Mouse (Mus musculus) kidney, embryonic 15.5 days (tissue): ENCODE data around the gene Nudt1. TPM values are rescaled to one million over a fixed set of nuclear protein-coding genes. Genes with fewer than 3 reads are reported as not detected.
A peak's percentile ranks its signal among the peaks of the same experiment; 100 is the strongest.
"Not testable (repeated sequence)": the region's sequence is repeated elsewhere in the genome, so short reads cannot be mapped to it uniquely, and the experiment has no call there.

Source experiments
- ATAC-seq: fragments of 200-750 bp; cut with Nextera tagmentation; replicated peaks from 2 replicates; pipeline ENCODE4 v1.8.0; 2017; ENCODE audit warnings: moderate TSS enrichment; ENCODE audit not compliant: low FRiP score
- H3K27ac ChIP-seq: fragments of 300-500 bp; sonication (generic); 2 replicates; pipeline ENCODE4 v1.5.1; 2015; ENCODE audit warnings: mild to moderate bottlenecking, inconsistent platforms
- H3K27me3 ChIP-seq: fragments of 300-500 bp; sonication (generic); 2 replicates; pipeline ENCODE4 v1.6.1; 2015; ENCODE audit warnings: inconsistent platforms
- H3K36me3 ChIP-seq: fragments of 300-500 bp; sonication (generic); 2 replicates; pipeline ENCODE4 v1.6.1; 2015; ENCODE audit warnings: inconsistent platforms
- H3K4me1 ChIP-seq: fragments of 300-500 bp; sonication (generic); 2 replicates; pipeline ENCODE4 v1.6.1; 2015; ENCODE audit warnings: inconsistent platforms
- H3K4me2 ChIP-seq: fragments of 300-500 bp; sonication (generic); 2 replicates; pipeline ENCODE4 v1.6.1; 2015; ENCODE audit warnings: moderate library complexity, mild to moderate bottlenecking, inconsistent platforms
- H3K4me3 ChIP-seq: fragments of 300-500 bp; sonication (generic); replicated peaks from 2 replicates; pipeline ENCODE4 v1.5.1; 2015; ENCODE audit warnings: mild to moderate bottlenecking, inconsistent platforms
- H3K9ac ChIP-seq: fragments of 300-500 bp; sonication (generic); 2 replicates; pipeline ENCODE4 v1.6.1; 2015; ENCODE audit warnings: mild to moderate bottlenecking, inconsistent platforms
- H3K9me3 ChIP-seq: fragments of 300-500 bp; sonication (generic); replicated peaks from 2 replicates; pipeline ENCODE4 v1.6.1; 2016; ENCODE audit warnings: inconsistent platforms
- WGBS: fragments of 180-500 bp; shearing (Covaris S2); methylation state at CpG from one replicate; pipeline ENCODE4 v1.1.7; 2015; ENCODE audit warnings: mixed read lengths; 5-methylcytosine and 5-hydroxymethylcytosine counted together
- polyA plus RNA-seq: library from polyadenylated mRNA; unstranded; fragments of >200 nt; fragmentation: Nextera tagmentation; extraction: Ambion mirVana; gene quantifications from 2 replicates; pipeline ENCODE4 v1.2.1, GENCODE M21; 2015

Gene Nudt1
- polyA plus RNA-seq, 1 experiment from 2014 or later = 54.8 TPM

DNA sequence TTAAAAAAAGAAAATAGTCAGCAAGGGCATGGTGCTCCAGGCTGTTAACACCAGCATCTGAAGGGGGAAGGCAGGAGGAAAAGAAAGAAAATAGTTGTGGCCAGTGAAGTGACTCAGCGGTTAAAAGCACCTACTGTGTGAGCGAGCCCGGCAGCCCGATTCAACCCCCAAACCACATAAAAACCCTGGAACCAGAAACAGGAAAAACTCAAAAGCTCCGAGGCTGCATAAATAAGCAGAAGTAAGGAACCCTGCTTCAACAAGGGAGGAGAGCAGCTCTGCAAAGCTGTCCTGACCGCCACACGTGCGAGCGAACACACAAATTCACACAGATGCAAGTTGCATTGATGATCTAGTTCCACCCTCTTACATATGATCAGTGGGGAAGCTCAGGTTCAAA lies 28.4 kb downstream of the Nudt1 start:
- H3K36me3 ChIP-seq = peaks cover 78% of the 10 kb centered on the region
- H3K9me3 ChIP-seq = no peaks in the 10 kb centered on the region
- H3K4me1 ChIP-seq = no peaks in the 10 kb centered on the region
- 92% methylated on average over 9 of the region's 9 CpGs for WGBS
- H3K9ac ChIP-seq = no peak overlapping the region
- no peaks in the 10 kb centered on the region for H3K27me3 ChIP-seq
- no peak overlapping the region for H3K4me2 ChIP-seq
- ATAC-seq = no peak
- H3K4me3 ChIP-seq = no peak overlapping the region
- no peak overlapping the region for H3K27ac ChIP-seq

DNA sequence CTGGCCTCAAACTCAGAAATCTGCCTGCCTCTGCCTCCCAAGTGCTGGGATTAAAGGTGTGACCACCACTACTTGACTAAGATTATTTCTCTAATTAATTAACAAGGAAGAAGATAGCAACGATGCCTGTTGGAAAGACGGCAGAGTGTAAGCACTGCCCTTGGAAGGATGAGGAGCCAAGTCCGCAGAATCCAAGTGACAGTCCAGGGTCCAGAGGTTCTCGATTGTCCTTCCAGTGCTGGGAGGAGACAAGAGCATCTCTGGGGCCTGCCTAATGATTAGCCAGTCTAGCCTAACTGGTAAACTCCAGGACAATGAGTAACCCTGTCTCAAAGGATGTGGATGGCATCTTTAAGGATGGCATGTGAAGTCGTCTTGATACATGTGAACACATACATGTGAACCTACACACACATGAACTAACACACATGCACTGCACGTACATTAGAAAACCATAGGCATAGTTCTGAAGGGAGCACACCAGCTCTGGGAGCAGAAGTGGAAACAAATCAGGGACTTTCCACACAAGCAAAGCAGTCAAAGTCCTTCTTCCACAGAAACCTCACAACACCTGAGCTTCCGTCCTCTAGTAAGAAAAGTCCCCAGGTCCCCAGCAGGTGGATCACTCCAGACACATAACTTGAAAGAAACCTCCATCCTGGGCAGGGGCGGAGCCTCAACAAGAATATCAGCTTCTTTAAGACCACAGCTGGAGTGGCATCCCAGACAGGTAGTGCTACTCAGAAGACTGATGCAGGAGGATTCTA lies 29.5 kb downstream of the Nudt1 start:
- Histone ChIP-seq H3K9me3 (no peaks in the 10 kb centered on the region), H3K4me1 (no peaks in the 10 kb centered on the region), H3K27me3 (no peaks in the 10 kb centered on the region), H3K27ac (no peak overlapping the region), H3K9ac (no peak overlapping the region), H3K36me3 (peaks cover 80% of the 10 kb centered on the region), H3K4me3 (no peak overlapping the region), H3K4me2 (no peak overlapping the region)
- WGBS = 91% methylated on average over 8 of the region's 8 CpGs
- no peak for ATAC-seq

DNA sequence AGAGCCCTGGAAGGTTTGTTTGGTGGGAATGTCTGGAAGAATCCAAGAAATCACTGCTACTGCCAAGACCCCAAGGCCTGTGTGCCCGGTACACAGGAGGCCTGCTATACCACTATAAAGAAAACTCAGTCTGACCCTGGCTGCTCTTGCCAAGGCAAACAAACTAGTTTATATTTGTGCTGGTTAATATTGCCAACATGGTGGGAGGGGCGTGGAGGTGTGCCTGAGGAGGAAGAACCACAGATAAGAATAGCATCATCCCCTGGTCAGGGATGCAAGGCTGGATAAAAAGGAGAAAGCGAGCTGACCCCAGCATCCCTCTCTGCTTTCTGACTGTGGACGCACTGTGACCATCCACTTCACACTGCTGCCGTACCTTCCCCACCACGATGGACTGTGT lies 30.9 kb downstream of the Nudt1 start:
- Histone ChIP-seq H3K4me1 (no peaks in the 10 kb centered on the region), H3K36me3 (peaks cover 82% of the 10 kb centered on the region), H3K4me2 (no peak overlapping the region), H3K9ac (no peak overlapping the region), H3K4me3 (no peak overlapping the region), H3K9me3 (no peaks in the 10 kb centered on the region), H3K27ac (no peak overlapping the region), H3K27me3 (no peaks in the 10 kb centered on the region)
- 93% methylated on average over 6 of the region's 6 CpGs for WGBS
- ATAC-seq = no peak

DNA sequence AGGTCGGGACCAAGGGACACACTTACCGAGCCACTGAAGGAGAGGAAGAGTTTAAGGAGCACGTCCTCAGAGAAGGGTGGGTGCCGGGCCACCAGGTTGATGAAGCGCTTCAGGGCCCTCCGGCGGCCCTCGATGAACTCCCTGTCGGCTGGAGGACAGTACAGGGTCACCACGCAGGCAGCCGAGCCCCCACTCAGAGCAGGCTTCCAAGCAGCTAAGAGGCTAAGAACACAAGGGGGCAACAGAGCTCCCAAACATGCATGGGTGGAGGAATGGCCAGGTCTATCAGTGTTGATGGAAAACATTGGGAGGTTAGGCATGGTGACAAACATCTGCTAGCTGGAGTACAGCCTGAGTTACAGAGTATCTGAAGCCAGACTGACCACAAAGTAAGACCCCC lies 34.5 kb downstream of the Nudt1 start:
- H3K27me3 ChIP-seq = no peaks in the 10 kb centered on the region
- peaks cover 85% of the 10 kb centered on the region for H3K36me3 ChIP-seq

DNA sequence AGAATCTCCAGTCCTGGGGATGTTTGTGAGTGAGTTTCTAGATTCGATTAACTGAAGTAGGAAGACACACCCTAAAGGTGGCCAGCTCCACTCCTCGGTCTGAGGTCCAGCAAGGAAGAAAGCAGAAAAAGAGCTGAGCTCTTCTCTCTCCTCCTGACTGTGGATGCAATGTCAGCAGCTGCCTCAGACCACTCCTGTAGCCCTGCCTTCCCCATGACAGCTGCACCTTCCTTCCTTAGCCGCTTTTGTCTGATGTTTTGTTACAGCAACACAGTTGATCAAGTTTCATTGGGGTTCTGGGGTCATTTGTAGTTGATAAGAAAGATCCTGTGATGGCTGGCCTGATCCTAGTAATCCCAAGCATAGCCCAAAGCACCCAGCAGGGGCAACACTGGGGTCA lies 36.0 kb downstream of the Nudt1 start:
- H3K4me2 ChIP-seq = no peak overlapping the region
- no peak overlapping the region for H3K27ac ChIP-seq
- peaks cover 72% of the 10 kb centered on the region for H3K36me3 ChIP-seq
- no peak for ATAC-seq
- H3K9ac ChIP-seq = no peak overlapping the region
- H3K9me3 ChIP-seq = no peaks in the 10 kb centered on the region
- no peak overlapping the region for H3K4me3 ChIP-seq
- 76% methylated on average over 3 of the region's 3 CpGs for WGBS
- H3K4me1 ChIP-seq = no peaks in the 10 kb centered on the region
- H3K27me3 ChIP-seq = no peaks in the 10 kb centered on the region

More for the DNA sequence above, 34.5 kb downstream of the Nudt1 start:
- no peak for ATAC-seq
- Histone ChIP-seq H3K27ac (no peak overlapping the region), H3K4me3 (no peak overlapping the region), H3K4me1 (no peaks in the 10 kb centered on the region), H3K9me3 (no peaks in the 10 kb centered on the region), H3K9ac (no peak overlapping the region), H3K4me2 (no peak overlapping the region)
- WGBS = 77% methylated on average over 11 of the region's 11 CpGs

DNA sequence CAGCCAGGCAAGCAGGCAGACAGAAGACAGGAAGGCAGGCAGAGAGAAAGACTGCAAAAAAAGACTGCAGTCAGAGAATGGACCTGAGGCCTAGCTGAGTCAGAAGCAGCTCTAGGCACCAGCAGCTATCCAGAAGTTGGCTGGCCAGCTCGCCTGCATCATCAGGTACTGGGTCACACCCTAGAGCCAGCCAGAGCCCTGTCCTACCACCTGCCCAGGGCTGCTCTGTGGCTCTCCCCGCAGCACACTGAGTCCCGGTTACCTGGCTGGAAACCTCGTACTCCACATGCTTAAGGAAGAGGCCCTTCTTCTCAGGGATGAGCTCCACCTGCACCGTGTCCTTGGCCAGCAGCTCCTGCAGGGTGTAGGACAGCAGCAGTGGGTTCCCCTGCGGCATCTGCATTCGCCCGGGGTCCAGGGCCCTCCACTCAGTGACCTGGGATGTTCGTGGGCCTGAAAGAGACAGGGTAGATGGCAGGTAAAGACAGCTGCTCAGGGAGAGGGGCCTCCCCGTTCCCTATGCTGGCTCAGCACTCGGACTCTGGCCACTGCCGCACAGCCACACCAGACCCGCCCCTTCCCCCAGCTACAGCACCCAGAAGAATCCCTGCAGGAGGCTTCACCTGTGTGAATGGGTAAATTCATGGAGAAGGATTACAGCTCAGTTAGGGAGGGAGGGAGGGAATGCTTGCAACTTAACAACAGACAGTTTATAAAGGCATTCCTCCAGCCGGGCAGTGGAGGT lies 38.6 kb downstream of the Nudt1 start:
- Histone ChIP-seq H3K36me3 (peaks cover 47% of the 10 kb centered on the region), H3K4me3 (no peak overlapping the region), H3K4me1 (no peaks in the 10 kb centered on the region), H3K9ac (no peak overlapping the region), H3K27ac (peak overlapping the region; percentile 41; the same call in 1 of the 2 replicates), H3K27me3 (no peaks in the 10 kb centered on the region), H3K9me3 (no peaks in the 10 kb centered on the region), H3K4me2 (0 out of 2 replicates have a peak overlapping the region, but pooled peaks have one; percentile 3)
- WGBS = 73% methylated on average over 14 of the region's 14 CpGs
- ATAC-seq = peak; percentile 76

DNA sequence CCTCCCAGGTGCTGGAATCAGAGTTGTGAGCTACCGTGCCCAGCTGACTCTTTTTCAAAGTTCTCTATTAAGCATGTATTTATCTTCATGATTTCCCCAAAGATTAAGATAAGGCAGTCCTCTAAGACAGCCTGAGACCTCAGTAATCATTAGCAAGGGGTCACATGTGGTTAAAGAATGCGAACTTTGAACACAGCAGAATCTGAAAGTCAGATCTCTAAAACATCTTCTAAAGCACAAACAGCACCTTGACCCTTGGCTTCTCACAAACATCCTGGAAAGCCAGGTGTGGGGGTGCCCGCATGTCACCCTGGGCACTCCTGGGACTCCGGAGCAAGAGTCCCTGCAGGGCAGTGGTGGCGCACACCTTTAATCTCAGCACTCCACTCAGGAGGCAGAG lies 43.0 kb downstream of the Nudt1 start:
- peaks cover 7% of the 10 kb centered on the region for H3K36me3 ChIP-seq
- no peaks in the 10 kb centered on the region for H3K27me3 ChIP-seq
- H3K9me3 ChIP-seq = no peaks in the 10 kb centered on the region
- H3K4me2 ChIP-seq = no peak overlapping the region
- no peak for ATAC-seq
- peaks cover 3% of the 10 kb centered on the region; the same call in 1 of the 2 replicates for H3K4me1 ChIP-seq
- 79% methylated on average over 5 of the region's 5 CpGs for WGBS
- no peak overlapping the region for H3K4me3 ChIP-seq
- H3K9ac ChIP-seq = no peak overlapping the region
- no peak overlapping the region; the same call in 1 of the 2 replicates for H3K27ac ChIP-seq

DNA sequence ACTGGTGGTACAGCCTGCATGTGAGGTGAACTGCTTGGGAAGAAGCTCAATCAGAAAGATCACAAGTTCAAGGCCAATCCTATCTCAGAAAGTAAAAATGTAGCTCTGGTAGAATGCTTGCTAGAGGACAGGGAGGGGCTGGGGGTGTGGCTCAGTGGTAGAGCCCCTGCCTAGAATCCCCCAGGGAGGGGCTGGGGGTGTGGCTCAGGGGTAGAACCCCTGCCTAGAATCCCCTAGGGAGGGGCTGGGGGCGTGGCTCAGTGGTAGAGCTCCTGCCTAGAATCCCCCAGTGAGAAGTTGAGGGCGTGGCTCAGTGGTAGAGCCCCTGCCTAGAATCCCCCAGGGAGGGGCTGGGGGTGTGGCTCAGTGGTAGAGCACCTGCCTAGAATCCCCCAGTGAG lies 46.7 kb downstream of the Nudt1 start:
- not testable (repeated sequence) for ATAC-seq, H3K4me3 ChIP-seq

DNA sequence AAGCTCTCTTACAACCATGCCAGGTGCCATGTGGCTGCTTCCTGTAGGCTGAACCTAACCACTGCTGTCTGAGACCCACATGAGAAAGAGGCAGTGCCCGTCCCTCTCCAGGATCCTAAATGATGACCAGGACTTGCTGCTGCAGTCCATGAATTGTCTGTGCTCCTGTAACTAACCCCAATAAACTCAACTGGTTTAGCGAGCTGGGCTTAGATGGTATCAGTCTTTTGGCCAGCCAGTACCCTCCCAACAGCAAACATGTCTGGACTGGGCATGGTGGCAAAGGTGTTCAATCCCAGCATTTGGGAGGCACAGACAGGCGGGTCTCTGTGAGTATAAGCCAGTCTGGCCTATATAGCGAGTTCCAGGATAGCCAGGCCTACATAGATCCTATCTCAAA lies 47.5 kb downstream of the Nudt1 start:
- whole genome bisulfite sequencing = 88% methylated on average over 4 of the region's 4 CpGs

More for the DNA sequence above, 46.7 kb downstream of the Nudt1 start:
- WGBS = 95% methylated on average over 2 of the region's 2 CpGs
- H3K9me3 ChIP-seq, H3K36me3 ChIP-seq, H3K27ac ChIP-seq, H3K9ac ChIP-seq, H3K4me2 ChIP-seq, H3K27me3 ChIP-seq: not testable (repeated sequence)
- H3K4me1 ChIP-seq = peaks cover 17% of the 10 kb centered on the region

DNA sequence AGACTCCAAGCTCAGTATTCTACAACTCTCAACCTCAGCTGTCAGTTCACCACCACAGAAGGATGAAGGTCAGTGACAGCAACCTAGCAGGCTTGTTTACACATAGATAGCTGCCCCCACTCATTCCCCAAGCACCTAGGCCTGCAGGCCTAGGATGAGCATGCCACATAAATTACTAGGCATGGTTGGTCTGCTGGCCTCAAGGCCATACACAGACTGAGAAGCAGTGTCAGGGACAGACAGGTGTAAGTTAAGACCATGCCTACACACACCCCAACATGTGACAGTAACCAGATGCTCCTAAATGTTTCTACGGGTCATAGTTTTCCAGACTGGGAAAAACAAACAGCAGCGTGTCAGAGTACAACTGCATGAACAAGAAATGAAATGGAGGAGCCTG lies 48.0 kb downstream of the Nudt1 start:
- no peak for ATAC-seq
- 37% methylated on average over 2 of the region's 2 CpGs for WGBS
- peak overlapping the region; percentile 57 for H3K27ac ChIP-seq

More for the DNA sequence above, 47.5 kb downstream of the Nudt1 start:
- Histone ChIP-seq H3K9me3 (no peaks in the 10 kb centered on the region), H3K4me2 (no peak overlapping the region), H3K4me3 (no peak overlapping the region), H3K27me3 (no peaks in the 10 kb centered on the region), H3K36me3 (no peaks in the 10 kb centered on the region), H3K4me1 (peaks cover 23% of the 10 kb centered on the region), H3K27ac (peak overlapping the region; percentile 45), H3K9ac (no peak overlapping the region)
- no peak for ATAC-seq

DNA sequence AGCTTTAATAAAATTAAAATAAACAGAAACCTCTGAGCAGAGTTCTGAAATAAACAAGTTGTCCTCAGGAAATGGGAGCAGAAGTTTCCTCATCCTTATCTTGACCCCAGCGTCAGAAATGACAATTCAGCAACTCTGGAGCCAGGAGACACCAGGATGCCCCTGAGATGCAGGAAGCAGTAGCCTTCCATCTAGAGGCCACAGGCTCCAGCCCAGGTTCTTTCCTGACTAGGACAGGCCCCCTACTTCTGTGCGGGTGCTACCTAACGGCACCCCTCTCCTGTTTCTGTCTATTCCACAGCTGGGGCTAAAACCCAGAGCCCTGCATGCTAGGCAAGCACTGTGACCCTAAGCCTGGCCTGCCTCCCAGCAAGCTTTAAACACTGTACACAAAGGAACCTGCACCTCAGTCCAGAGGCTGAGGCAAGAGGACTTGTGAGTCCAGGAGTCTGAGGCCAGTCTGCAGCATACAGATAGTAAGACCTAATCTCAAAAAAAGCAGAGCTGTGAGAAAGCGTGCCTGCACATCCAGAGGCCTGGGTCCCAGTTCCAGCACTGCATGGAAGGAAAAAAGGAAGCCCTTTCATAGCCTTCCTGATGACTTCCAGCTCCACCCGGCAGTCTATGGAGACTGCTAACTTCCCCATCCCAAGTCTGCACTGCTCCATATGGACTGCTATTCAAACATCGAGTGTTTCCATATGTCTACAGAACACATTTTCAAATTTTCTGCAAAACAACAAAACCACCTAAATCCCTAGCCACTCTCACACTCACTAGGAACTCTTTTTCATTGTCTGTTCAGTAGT lies 49.2 kb downstream of the Nudt1 start:
- peaks cover 35% of the 10 kb centered on the region for H3K4me1 ChIP-seq
- H3K27ac ChIP-seq = 0 out of 2 replicates have a peak overlapping the region, but pooled peaks have one; percentile 57
- 68% methylated on average over 6 of the region's 6 CpGs for WGBS
- H3K4me2 ChIP-seq = no peak overlapping the region
- no peaks in the 10 kb centered on the region for H3K9me3 ChIP-seq
- H3K9ac ChIP-seq = no peak overlapping the region
- no peak overlapping the region for H3K4me3 ChIP-seq
- ATAC-seq = no peak
- H3K27me3 ChIP-seq = no peaks in the 10 kb centered on the region
- H3K36me3 ChIP-seq = no peaks in the 10 kb centered on the region

More for the DNA sequence above, 48.0 kb downstream of the Nudt1 start:
- Histone ChIP-seq H3K4me3 (no peak overlapping the region), H3K27me3 (no peaks in the 10 kb centered on the region), H3K4me1 (peaks cover 28% of the 10 kb centered on the region), H3K9ac (no peak overlapping the region), H3K9me3 (no peaks in the 10 kb centered on the region), H3K36me3 (no peaks in the 10 kb centered on the region), H3K4me2 (no peak overlapping the region)

DNA sequence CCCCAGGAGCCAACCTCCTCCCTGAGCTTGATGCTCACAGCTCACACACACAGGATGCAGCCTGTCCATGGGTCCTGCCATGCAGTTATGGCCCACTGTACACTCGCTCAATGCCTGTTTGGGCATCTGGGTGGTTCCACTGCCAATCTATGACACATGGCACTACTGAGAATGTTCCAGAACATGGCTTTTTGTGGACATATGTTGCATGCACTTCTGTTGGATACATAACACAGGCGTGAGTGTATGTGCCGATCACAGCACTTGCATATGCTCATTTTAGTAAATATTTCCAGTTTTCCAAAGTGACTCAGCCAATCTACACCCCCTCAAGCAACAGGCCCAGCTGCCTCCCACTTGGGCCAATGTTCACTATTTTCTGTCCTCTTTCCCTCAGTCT lies 50.2 kb downstream of the Nudt1 start:
- no peaks in the 10 kb centered on the region for H3K27me3 ChIP-seq
- no peaks in the 10 kb centered on the region for H3K36me3 ChIP-seq
- WGBS = 90% methylated on average over 3 of the region's 3 CpGs
- no peak overlapping the region for H3K9ac ChIP-seq
- no peak overlapping the region for H3K4me2 ChIP-seq
- no peaks in the 10 kb centered on the region for H3K9me3 ChIP-seq
- peaks cover 35% of the 10 kb centered on the region for H3K4me1 ChIP-seq
- no peak overlapping the region for H3K4me3 ChIP-seq
- no peak overlapping the region for H3K27ac ChIP-seq
- no peak for ATAC-seq
